Mouse (Mus musculus) G1E (cell line): ENCODE results near the gene Fmnl2.

Source experiments
- CTCF ChIP-seq: IDR thresholded peaks from 2 replicates; pipeline ENCODE4 v1.5.1; 2012; ENCODE audit warnings: low read depth, low read length, inconsistent platforms, mixed read lengths
- GATA1 ChIP-seq: IDR thresholded peaks from 2 replicates; pipeline ENCODE4 v1.6.1; 2012; ENCODE audit warnings: borderline replicate concordance, low read length, inconsistent platforms, mixed read lengths
- POLR2AphosphoS5 ChIP-seq: IDR thresholded peaks from 2 replicates; pipeline ENCODE4 v1.6.1; 2012; ENCODE audit warnings: low read depth, low read length, inconsistent platforms; ENCODE audit not compliant: insufficient replicate concordance
- TAL1 ChIP-seq: conservative IDR thresholded peaks from 2 replicates; pipeline ENCODE4 v1.6.1; 2012; ENCODE audit warnings: low read depth, low read length, inconsistent platforms, mixed read lengths

- TF ChIP-seq CTCF: no peak
- TF ChIP-seq GATA1: no peak
- TF ChIP-seq TAL1: no peak
- no peak for TF ChIP-seq POLR2AphosphoS5
Measured at GRCm38 (mm10) chr2:53106056-53106455, 248.4 kb downstream of the Fmnl2 start.
